Mouse (Mus musculus): ENCODE results near the gene Lhfp. TPM values are rescaled to one million over a fixed set of nuclear protein-coding genes. Genes with fewer than 3 reads are reported as not detected.

The Lhfp gene
- polyA plus RNA-seq, 1 experiment from 2014 or later = 72.3 TPM

DNA sequence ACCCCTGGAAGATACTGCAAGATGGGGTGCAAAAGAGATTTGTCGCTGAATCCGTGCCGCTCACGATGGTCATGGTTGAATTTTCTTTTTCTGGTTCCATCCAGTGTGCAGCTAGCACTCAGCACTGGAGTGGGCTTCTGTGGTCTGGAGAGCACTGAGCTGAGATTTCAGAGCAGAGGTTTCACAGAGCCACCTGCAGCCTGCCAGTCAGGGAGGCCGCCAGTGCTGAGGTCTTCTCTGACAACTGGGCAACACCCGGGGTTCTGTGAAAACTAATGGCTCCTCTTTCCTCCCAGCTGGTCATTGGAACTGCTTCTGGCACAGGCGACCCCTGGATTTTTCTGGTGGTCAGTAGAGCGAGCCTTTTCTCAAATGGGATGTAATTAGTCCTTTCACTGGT lies 84.2 kb downstream of the Lhfp start:
- H3K27ac ChIP-seq (replicated peaks) = no peak overlapping the region
- H3K36me3 ChIP-seq = no peaks in the 10 kb centered on the region
- H3K4me2 ChIP-seq (replicated peaks) = no peak overlapping the region
- no peaks in the 10 kb centered on the region for H3K4me1 ChIP-seq
- no peak overlapping the region for H3K9ac ChIP-seq
- H3K27me3 ChIP-seq = no peaks in the 10 kb centered on the region
- no peak overlapping the region for H3K4me3 ChIP-seq (replicated peaks)
- no peaks in the 10 kb centered on the region for H3K9me3 ChIP-seq (replicated peaks)
- 74% methylated on average over 8 of the region's 8 CpGs for WGBS
- ATAC-seq (ENCODE audit: insufficient number of reproducible peaks, low FRiP score, low TSS enrichment, low read depth) = no peak

DNA sequence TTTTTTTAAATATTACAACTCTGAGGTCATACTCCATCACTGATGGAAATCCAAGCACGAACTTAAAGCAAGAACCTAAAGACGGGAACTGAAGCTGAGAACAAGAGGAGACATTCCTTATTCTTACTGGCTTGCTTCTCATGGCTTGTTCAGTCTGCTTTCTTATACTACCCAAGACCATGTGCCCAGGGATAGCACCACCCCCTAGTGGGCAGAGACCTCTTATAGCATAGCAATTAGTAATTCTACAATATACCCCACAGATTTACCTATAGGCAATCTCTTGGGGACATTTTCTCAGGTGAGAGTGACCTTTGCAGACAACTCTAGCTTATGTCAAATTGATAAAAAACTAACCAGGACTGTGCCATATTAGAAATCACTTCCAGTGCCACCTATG lies 97.5 kb downstream of the Lhfp start:
- 88% methylated on average over 2 of the region's 2 CpGs for WGBS
- H3K9me3 ChIP-seq (replicated peaks) = no peaks in the 10 kb centered on the region

DNA sequence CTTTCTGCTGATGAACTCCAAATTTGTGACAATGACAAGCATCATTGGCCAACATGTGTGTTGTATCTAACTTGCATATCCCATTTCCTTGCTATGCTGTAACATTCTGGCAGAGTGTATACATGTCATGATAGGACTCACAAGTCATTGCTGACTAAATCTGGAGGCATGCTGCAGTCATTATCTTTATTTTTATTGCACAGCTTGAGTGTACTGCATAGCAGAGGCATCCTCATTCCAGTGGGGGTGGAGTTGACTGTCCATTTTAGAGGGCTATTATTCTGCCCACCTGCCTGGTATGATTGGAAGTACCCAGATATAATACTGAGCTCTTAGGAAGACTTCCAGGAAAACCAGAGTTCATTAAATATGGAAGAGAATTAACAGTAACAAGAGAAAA lies 97.9 kb downstream of the Lhfp start:
- Histone ChIP-seq H3K27ac (replicated peaks) (no peak overlapping the region), H3K4me2 (replicated peaks) (no peak overlapping the region), H3K4me3 (replicated peaks) (no peak overlapping the region), H3K9me3 (replicated peaks) (no peaks in the 10 kb centered on the region), H3K4me1 (no peaks in the 10 kb centered on the region), H3K9ac (no peak overlapping the region), H3K27me3 (no peaks in the 10 kb centered on the region), H3K36me3 (no peaks in the 10 kb centered on the region)
- ATAC-seq (ENCODE audit: insufficient number of reproducible peaks, low FRiP score, low TSS enrichment, low read depth) = no peak

More for the DNA sequence above, 97.5 kb downstream of the Lhfp start:
- Histone ChIP-seq H3K27ac (replicated peaks) (no peak overlapping the region), H3K9ac (no peak overlapping the region), H3K4me3 (replicated peaks) (no peak overlapping the region), H3K27me3 (no peaks in the 10 kb centered on the region), H3K4me2 (replicated peaks) (no peak overlapping the region), H3K4me1 (no peaks in the 10 kb centered on the region), H3K36me3 (no peaks in the 10 kb centered on the region)
- no peak for ATAC-seq (ENCODE audit: insufficient number of reproducible peaks, low FRiP score, low TSS enrichment, low read depth)

DNA sequence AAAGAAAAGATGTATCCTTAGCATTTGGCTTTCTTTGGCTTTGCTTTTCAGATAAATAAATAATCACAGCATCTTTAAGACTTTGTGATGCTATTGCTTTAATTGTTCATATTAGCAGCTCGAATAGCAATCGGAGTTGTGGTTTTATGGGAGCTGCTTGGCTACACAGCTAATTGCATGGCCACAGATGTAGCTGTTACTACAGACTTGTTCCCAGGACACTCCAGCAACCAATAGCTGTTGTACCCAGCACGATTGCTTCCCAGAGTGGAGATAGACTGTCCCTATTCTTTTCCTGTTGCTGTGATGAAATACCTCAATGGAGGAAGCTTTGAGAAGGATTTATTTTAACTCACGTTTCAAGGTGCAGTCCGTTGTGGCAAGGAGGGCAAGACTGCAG lies 98.3 kb downstream of the Lhfp start:
- no peak overlapping the region for H3K4me3 ChIP-seq (replicated peaks)
- WGBS = 76% methylated on average over 5 of the region's 5 CpGs
- no peaks in the 10 kb centered on the region for H3K9me3 ChIP-seq (replicated peaks)
- H3K27ac ChIP-seq (replicated peaks) = no peak overlapping the region
- no peak overlapping the region for H3K9ac ChIP-seq
- H3K27me3 ChIP-seq = no peaks in the 10 kb centered on the region
- no peaks in the 10 kb centered on the region for H3K4me1 ChIP-seq
- no peak for ATAC-seq (ENCODE audit: insufficient number of reproducible peaks, low FRiP score, low TSS enrichment, low read depth)
- H3K36me3 ChIP-seq = no peaks in the 10 kb centered on the region
- no peak overlapping the region for H3K4me2 ChIP-seq (replicated peaks)

DNA sequence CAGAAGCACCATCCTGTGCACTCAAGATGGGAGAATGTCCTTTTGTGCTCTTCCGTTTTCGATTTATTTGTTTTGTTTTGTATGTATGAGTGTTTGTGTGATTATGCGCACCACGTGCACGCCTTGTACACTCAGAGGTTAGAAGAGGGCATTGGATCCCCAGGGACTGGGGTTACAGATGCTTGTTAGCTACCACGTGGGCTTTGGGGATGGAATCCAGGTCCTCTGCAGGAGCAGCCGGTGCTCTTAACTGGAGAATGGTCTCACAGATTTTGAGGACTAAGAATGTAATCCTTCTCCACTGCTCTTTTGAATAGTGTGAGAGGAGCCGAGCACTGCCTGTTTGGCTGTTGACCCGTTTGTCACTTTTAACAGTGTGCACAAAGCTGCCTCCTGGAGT lies 101.2 kb downstream of the Lhfp start:
- WGBS = 73% methylated on average over 9 of the region's 9 CpGs
- Histone ChIP-seq H3K4me2 (replicated peaks) (no peak overlapping the region), H3K36me3 (no peaks in the 10 kb centered on the region), H3K9ac (no peak overlapping the region), H3K9me3 (replicated peaks) (no peaks in the 10 kb centered on the region), H3K27me3 (no peaks in the 10 kb centered on the region), H3K4me3 (replicated peaks) (no peak overlapping the region), H3K4me1 (no peaks in the 10 kb centered on the region), H3K27ac (replicated peaks) (no peak overlapping the region)
- no peak for ATAC-seq (ENCODE audit: insufficient number of reproducible peaks, low FRiP score, low TSS enrichment, low read depth)

DNA sequence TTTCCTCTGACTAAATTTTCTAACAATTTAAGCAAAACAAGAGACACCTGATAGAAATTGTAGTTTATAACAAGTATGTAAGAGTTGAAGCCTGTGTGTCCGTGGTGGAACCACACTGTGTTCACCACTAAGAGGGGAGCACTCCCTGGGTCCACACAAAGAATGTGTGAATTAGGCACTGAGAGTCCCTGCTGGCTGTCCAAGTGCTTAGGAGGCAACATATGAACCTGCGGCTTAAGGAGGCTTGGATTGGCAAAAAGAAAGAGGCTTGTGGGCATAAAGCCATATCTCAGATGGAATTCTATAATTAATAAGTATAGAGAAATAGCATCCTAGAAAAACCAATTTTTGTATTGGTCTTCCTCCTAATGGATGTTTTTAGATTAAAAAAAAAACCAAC lies 104.2 kb downstream of the Lhfp start:
- Histone ChIP-seq H3K9ac (no peak overlapping the region), H3K36me3 (no peaks in the 10 kb centered on the region), H3K27ac (replicated peaks) (no peak overlapping the region), H3K4me1 (no peaks in the 10 kb centered on the region), H3K9me3 (replicated peaks) (no peaks in the 10 kb centered on the region), H3K4me2 (replicated peaks) (no peak overlapping the region), H3K27me3 (no peaks in the 10 kb centered on the region), H3K4me3 (replicated peaks) (no peak overlapping the region)
- 72% methylated on average over 2 of the region's 2 CpGs for WGBS
- no peak for ATAC-seq (ENCODE audit: insufficient number of reproducible peaks, low FRiP score, low TSS enrichment, low read depth)

DNA sequence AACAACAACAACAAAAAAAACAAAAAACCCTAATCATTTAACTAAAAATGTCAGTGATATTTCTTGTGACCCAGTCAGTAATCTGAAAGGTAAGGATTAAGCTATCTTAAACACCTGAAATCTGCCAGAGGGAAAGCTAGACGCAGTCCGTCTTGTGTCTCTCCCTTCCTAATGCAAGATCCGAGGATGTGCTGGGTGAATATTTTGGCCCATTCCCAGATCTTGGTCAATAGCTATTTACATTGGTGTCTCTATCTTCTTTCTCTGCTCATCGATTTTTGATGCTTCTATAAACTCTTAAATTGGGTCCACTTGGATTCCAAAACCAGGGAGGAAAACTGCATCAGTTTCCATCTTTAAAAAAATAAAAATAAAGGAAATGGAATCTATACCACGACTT lies 104.6 kb downstream of the Lhfp start:
- 73% methylated on average over 5 of the region's 5 CpGs for WGBS
- Histone ChIP-seq H3K4me2 (replicated peaks) (no peak overlapping the region), H3K9me3 (replicated peaks) (no peaks in the 10 kb centered on the region), H3K9ac (no peak overlapping the region), H3K4me3 (replicated peaks) (no peak overlapping the region), H3K27ac (replicated peaks) (no peak overlapping the region), H3K4me1 (no peaks in the 10 kb centered on the region), H3K36me3 (no peaks in the 10 kb centered on the region), H3K27me3 (no peaks in the 10 kb centered on the region)
- no peak for ATAC-seq (ENCODE audit: insufficient number of reproducible peaks, low FRiP score, low TSS enrichment, low read depth)

DNA sequence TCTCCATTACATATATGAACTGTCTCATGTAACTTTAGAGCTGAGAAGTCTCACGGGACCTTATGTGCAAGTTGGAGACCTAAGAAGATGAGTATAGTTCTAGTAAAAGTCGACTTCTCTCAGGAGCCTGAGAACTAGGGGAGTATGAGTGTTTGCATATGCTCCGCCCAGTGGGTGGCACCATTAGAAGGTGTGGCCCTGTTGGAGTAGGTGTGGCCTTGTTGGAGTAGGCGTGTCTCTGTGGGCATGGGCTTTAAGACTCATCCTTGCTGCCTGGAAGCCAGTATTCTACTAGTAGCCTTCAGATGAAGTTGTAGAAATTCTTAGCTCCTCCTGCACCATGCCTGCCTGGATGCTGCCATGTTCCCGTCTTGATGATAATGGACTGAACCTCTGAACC lies 105.7 kb downstream of the Lhfp start:
- ATAC-seq (ENCODE audit: insufficient number of reproducible peaks, low FRiP score, low TSS enrichment, low read depth) = no peak
- H3K4me1 ChIP-seq = no peaks in the 10 kb centered on the region
- H3K4me3 ChIP-seq (replicated peaks) = no peak overlapping the region
- no peaks in the 10 kb centered on the region for H3K9me3 ChIP-seq (replicated peaks)
- whole genome bisulfite sequencing = 87% methylated on average over 5 of the region's 5 CpGs
- H3K27ac ChIP-seq (replicated peaks) = no peak overlapping the region
- no peak overlapping the region for H3K9ac ChIP-seq
- H3K36me3 ChIP-seq = no peaks in the 10 kb centered on the region
- H3K27me3 ChIP-seq = no peaks in the 10 kb centered on the region
- H3K4me2 ChIP-seq (replicated peaks) = no peak overlapping the region

DNA sequence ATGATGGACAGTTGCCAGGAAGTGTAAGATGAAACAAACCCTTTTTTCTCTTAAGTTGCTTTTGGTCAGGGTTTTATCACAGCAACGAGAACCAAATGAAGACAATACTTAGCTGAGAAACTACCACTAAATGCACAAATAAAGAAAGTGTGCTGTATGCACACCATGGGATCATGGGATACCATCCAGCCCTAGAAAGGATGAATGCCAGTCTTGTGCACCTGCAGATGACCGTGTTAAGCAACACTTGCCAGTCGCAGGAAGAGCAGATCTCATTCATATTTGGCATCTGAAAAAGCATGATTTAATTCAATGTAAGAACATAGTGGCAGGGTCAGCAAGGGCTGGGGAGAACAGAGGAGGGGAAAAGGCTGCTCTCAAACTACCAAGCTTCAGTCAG lies 107.4 kb downstream of the Lhfp start:
- H3K4me2 ChIP-seq (replicated peaks) = no peak overlapping the region
- no peaks in the 10 kb centered on the region for H3K4me1 ChIP-seq
- no peak overlapping the region for H3K27ac ChIP-seq (replicated peaks)
- H3K9me3 ChIP-seq (replicated peaks) = no peaks in the 10 kb centered on the region
- no peaks in the 10 kb centered on the region for H3K27me3 ChIP-seq
- H3K4me3 ChIP-seq (replicated peaks) = no peak overlapping the region
- WGBS = 80% methylated on average over 3 of the region's 3 CpGs
- no peak overlapping the region for H3K9ac ChIP-seq
- H3K36me3 ChIP-seq = no peaks in the 10 kb centered on the region
- ATAC-seq (ENCODE audit: insufficient number of reproducible peaks, low FRiP score, low TSS enrichment, low read depth) = no peak

DNA sequence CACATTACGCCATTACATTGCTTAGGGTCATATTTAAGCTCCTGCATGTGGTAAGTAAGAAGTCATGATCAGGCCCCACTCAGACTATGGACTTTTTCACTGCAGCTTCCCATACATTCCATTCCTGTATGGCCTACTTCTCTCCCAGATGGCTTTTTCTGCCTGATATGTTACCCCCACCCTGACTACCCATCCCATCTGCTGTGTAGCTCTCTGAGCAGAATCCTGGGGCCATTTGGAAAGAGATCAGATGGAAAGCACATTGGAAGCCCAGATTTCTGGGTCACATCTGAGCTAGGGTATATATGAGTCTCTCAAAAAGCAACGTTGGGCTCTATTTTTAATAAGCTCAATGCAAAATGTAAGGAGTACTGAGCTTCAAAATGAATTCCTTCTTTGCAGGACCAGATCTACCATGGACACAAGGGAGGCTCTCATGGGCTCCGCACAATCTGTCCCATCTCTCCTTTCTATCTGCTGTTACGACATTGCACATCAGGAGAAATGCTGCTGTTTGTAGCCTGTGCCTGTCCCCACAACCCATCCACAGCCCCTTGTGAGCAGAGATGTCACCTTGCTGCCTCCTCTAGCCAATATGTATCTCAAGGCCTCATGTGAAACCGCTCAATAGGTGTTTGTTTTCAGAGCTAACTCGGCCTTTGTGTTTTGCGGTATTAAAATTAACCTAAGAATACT lies 108.4 kb downstream of the Lhfp start:
- Histone ChIP-seq H3K9me3 (replicated peaks) (no peaks in the 10 kb centered on the region), H3K4me1 (no peaks in the 10 kb centered on the region), H3K36me3 (no peaks in the 10 kb centered on the region), H3K9ac (no peak overlapping the region), H3K27me3 (no peaks in the 10 kb centered on the region), H3K27ac (replicated peaks) (no peak overlapping the region), H3K4me2 (replicated peaks) (no peak overlapping the region), H3K4me3 (replicated peaks) (no peak overlapping the region)
- no peak for ATAC-seq (ENCODE audit: insufficient number of reproducible peaks, low FRiP score, low TSS enrichment, low read depth)
- 90% methylated on average over 7 of the region's 7 CpGs for WGBS

DNA sequence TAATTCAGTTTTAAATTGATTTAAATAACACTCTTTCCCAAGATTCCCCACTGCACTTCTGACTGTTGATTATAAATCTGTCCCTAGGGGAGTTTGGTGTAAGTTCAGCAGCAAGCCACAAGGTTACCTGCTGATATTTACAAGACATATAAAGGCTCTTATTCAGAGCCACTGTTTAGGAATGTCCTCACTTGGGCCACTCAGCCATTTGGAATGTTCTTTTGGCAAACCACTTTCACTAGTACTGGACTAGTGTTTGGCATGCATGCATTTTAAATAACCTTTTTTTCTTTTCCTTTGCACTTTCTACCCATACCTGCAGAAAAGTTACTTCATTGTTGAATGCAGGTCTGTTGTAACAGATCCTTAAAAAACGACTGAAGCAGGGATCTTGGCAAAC lies 109.8 kb downstream of the Lhfp start:
- Histone ChIP-seq H3K4me1 (no peaks in the 10 kb centered on the region), H3K4me2 (replicated peaks) (no peak overlapping the region), H3K27ac (replicated peaks) (no peak overlapping the region), H3K9me3 (replicated peaks) (no peaks in the 10 kb centered on the region), H3K9ac (no peak overlapping the region), H3K4me3 (replicated peaks) (no peak overlapping the region), H3K36me3 (no peaks in the 10 kb centered on the region), H3K27me3 (no peaks in the 10 kb centered on the region)
- ATAC-seq (ENCODE audit: insufficient number of reproducible peaks, low FRiP score, low TSS enrichment, low read depth) = no peak
- 32% methylated on average over 1 of the region's 1 CpGs for WGBS

DNA sequence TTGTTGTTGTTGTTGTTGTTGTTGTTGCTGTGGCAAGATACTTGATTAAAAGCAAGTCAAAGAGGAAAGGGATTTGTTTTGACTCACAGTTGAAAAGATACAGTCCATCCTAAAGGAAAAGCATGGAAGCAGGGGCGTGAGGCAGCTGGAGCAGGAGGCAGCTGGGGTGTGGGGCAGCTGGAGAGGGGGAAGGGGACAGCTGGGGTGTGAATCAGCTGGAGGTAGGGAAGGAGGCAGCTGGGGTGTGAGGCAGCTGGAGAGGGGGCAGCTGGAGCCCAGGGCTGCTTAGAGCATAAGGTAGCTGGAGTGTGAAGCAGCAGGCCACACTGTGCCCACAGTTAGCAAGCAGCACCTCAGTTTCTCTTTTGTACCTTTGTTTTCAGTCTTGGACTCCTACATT lies 110.3 kb downstream of the Lhfp start:
- no peak for ATAC-seq (ENCODE audit: insufficient number of reproducible peaks, low FRiP score, low TSS enrichment, low read depth)
- Histone ChIP-seq H3K27ac (replicated peaks) (no peak overlapping the region), H3K36me3 (no peaks in the 10 kb centered on the region), H3K4me1 (no peaks in the 10 kb centered on the region), H3K4me3 (replicated peaks) (no peak overlapping the region), H3K9me3 (replicated peaks) (no peaks in the 10 kb centered on the region), H3K4me2 (replicated peaks) (no peak overlapping the region), H3K9ac (no peak overlapping the region), H3K27me3 (no peaks in the 10 kb centered on the region)
- WGBS = 66% methylated on average over 1 of the region's 1 CpGs
